Mouse (Mus musculus) liver, adult (tissue): ENCODE data around the gene Notch2.

Experiments used
- GATA4 ChIP-seq: IDR thresholded peaks from 2 replicates; pipeline ENCODE4 v1.6.1; 2014; ENCODE audit warnings: mild to moderate bottlenecking, low read length; ENCODE audit not compliant: insufficient replicate concordance

Notch2 gene

GRCm38 (mm10) chr3:98034622-98035593 is 21.6 kb downstream of the Notch2 start:
- TF ChIP-seq GATA4, result no peak

GRCm38 (mm10) chr3:98036161-98036560 is 22.8 kb downstream of the Notch2 start:
- TF ChIP-seq GATA4, result no peak

GRCm38 (mm10) chr3:98037151-98037550 is 23.8 kb downstream of the Notch2 start:
- no peak for TF ChIP-seq GATA4

- no peak for TF ChIP-seq GATA4
Measured at GRCm38 (mm10) chr3:98038658-98039057, 25.3 kb downstream of the Notch2 start.

- no peak for TF ChIP-seq GATA4
Measured at GRCm38 (mm10) chr3:98039223-98039622, 25.9 kb downstream of the Notch2 start.

GRCm38 (mm10) chr3:98039666-98040456 is 26.5 kb downstream of the Notch2 start:
- TF ChIP-seq GATA4, result no peak

DNA sequence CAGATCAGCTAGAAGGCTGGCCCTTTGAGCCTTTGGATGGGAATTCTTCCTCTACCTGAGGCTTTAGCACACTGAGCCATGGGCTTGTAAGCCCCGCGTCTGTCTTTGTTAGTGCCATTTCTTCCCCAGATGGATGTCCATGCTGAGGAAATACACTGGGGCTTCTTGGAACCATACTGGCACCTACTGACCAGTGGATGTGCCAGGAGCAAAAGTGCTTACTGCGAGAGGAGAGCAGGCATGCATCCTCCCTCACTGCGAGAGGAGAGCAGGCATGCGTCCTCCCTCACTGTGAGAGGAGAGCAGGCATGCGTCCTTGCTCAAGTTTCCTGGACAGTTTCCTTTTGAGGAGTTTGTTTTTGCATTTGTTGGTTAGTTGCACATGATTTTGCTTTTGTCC is 27.5 kb downstream of the Notch2 start:
- no peak for TF ChIP-seq GATA4

DNA sequence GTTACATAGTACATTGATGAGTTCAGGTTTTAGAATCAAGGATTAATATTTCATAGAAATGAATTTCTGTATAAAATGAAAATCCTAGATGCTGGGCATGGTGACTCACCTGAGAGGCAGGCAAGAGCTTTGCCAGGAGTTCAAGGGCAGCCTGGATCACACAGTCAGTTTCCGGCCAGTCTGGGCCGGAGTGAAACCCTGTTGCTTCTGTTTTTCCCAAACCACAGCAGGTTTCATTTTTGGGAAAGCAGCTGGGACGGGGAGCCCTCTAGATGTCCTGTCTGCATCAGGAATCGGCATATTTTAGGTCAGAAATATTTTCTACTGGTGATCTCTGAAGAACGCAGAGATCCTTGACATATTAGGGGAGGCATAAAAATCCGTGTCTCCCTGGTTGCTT is 29.0 kb downstream of the Notch2 start:
- TF ChIP-seq GATA4, result no peak

DNA sequence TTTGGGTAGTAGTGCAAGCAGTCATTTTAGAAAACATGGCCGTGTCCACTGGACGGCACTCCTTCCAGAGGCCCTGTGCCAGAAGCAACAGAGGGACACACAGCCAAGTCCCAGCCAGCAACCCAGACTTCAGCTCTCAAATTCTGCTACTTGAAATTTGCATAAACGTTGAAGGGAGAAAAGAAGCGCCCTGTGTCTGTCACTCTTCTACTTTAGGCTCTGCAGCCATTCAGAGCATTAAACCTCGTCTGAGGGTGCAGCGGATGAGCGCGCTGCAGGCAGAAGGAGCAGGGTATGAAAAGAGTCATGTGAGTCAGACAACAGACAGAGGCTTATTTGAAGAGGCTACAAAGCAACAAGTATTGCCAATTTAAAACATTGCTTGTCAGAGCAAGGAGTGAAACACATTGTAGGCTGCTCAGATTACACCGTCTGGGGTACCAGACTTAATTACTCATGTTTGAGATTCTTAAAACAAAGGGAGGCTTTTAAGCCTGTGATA is 29.7 kb downstream of the Notch2 start:
- no peak for TF ChIP-seq GATA4

DNA sequence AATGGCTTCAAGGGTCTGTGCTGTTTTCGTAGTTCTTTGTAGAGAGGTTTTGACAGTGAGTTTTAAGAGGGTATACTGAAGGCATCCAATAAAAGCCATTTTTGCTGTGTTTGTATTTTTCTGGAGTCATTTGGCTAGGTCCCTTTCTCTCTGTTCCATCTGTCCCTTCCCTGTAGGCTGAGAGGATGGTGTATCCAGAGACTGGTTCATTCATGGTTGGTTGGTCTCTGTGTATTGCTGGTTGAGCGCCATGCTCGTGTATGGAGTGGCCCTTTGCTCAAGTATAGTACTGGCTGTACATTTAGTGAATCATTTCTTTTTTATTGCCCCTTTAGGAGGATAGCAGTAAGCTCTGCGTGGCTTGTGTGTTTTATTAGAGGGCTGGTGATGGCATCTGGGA is 30.3 kb downstream of the Notch2 start:
- no peak for TF ChIP-seq GATA4

- no peak; the same call in 1 of the 2 replicates for TF ChIP-seq GATA4
Measured at GRCm38 (mm10) chr3:98044768-98045368, 31.5 kb downstream of the Notch2 start.

- no peak for TF ChIP-seq GATA4
Measured at GRCm38 (mm10) chr3:98045465-98046148, 32.3 kb downstream of the Notch2 start.

DNA sequence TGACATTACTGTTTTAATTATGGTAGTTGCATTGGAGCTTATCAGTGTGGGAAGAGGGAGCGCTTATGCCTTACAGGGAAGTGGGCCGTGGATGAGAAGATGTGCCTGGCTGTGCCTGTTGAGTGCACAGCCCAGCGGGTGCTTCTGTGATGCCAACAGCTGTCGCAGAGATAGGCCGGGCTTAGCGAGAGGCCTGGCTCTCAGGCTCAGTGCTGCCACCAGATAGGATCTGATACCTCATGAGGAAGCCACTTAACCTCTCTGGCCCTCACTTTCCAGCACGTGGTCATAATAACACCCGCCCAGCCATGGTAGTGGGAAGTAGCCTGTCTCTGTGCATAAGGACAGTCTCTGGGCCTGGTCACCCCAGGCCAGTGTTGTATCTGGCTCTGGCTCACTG is 33.0 kb downstream of the Notch2 start:
- peak; percentile 30; the same call in 1 of the 2 replicates for TF ChIP-seq GATA4

- TF ChIP-seq GATA4, result peak; percentile 75; the same call in 1 of the 2 replicates
Measured at GRCm38 (mm10) chr3:98049671-98050070, 36.3 kb downstream of the Notch2 start.

- no peak for TF ChIP-seq GATA4
Measured at GRCm38 (mm10) chr3:98050492-98051406, 37.4 kb downstream of the Notch2 start.
